Mouse (Mus musculus) adrenal gland, postnatal 4 days (tissue): ENCODE results near the gene Tmem86b. TPM values are rescaled to one million over a fixed set of nuclear protein-coding genes. Genes with fewer than 3 reads are reported as not detected.
"Not testable (repeated sequence)": the region's sequence is repeated elsewhere in the genome, so short reads cannot be mapped to it uniquely, and the experiment has no call there.

Experiments
- DNase-seq, 2 experiments: peaks; one replicate each; pipeline ENCODE4 v3.0.0; 2021 to 2022; ENCODE audit warnings: low spot score in 2 of 2, mixed read lengths in 2 of 2
- total RNA-seq, 2 experiments: library from RNA; stranded (reverse); gene quantifications; 2 replicates each; pipeline ENCODE4 v1.2.3; 2021

Tmem86b gene
- total RNA-seq, 2 experiments from 2014 or later = 12.8 to 16.6 TPM

DNA sequence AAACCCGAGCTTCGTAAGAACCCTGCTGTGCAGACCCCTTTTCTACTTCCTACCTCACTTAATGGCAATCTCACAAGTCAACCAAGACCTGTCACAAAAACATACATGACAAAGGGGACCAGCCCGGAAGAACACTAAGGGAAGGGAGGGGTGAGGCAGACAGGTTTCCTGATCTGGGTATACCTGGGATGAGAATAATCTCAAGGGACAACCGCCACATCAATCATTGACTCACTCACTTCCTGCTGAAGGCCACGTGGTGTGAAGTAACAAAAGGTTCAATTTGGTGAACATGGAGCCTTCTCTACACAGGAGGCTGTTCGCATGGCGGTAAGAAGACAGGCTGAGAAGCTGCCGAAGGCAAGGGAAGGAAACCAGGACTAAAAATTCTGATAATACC lies 20.4 kb upstream of the Tmem86b start:
- no peak for DNase-seq

DNA sequence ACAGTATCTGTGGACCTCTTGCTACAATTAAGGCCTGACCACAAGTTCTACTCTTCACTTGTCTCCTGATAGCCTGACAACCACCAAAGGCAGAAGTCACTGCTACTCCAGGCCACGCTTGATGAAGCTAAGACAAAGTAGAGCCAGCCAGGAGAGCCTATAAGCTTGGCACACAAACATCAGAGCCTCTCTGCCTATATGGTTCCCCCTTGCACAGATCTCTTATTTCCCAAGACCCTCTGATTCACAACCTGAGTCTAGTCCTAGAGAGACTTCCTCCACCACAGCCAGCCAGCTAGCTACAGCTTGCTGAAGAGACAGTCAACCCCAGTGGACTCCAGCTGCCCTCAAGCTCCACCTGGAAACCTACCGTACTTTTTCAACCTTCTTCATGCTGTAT lies 16.8 kb upstream of the Tmem86b start:
- no peak for DNase-seq

DNA sequence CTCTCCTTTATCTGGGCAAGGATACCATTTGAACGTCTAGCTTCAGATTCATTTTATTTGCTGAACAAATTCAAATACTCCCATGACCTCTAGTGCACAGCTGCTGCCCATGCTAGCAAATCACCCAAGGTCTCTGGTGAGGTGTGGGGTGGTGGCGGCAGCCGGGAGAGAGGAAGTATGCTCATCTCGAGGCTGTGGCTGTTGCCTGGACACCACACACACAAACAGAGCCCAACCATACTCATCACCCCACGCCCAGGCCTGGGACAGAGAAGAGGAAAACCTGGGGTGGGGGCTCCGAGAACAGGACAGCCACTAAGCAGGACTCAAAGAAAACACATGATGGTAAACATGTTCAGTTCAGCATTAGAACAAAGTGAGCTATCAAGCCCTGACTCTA lies 16.1 kb upstream of the Tmem86b start:
- no peak for DNase-seq

DNA sequence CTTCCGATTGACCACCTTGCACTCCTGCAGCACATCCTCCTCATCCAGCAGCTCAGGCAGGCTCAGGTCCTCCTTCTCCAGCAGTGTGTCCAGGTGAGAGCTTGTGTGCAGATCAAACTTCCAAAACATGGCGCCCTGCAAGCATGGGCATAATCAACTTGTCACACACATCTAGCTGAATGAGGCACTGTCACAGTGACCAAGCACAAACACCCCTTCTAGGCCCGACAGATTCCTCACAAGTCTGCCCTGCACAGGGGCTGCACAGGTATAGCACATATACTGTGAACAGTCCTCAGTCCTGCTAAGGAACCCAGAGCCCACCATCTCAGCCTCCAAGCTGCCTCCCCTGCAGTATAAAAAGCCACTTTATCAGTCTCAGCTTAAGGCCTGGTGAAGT lies 15.6 kb upstream of the Tmem86b start:
- no peak for DNase-seq

DNA sequence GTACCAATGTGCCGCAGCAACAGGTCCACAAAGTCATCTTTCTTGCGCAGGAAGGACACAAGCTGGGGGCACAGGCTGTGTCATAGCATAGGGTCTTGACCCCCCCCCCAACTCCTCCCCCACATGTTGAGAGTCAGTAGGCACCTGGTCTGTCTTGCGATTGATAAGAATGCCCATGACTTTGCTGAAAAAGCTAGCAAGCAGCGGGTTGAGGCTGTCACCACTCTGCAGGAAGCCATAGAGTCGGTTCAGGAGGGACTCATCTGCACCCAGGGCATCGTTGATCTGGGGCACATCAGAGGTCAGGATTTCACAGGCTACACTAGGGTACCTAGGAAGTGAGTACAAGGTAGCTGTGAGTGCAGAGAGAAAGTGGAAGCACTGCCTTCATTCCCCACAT lies 12.0 kb upstream of the Tmem86b start:
- no peak for DNase-seq

DNA sequence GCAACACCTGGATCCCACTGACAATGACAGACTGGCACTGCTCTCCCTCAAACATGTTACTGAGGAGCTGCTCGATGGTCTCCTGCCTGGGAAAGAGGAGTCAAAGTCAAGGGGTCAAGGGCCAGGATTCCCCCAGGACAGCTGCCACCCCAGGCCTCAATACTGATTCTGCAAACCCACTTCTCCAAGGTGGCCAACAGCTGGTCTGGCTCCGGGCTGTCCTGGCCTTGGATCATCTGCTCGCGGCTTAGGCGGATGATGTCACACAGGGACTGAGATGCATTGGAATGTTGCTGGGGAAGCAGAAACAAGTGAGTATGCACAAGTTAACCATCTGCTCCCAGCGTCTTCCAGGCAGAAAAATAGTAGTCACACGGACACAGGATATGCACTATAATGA lies 10.7 kb upstream of the Tmem86b start:
- DNase-seq = no peak

DNA sequence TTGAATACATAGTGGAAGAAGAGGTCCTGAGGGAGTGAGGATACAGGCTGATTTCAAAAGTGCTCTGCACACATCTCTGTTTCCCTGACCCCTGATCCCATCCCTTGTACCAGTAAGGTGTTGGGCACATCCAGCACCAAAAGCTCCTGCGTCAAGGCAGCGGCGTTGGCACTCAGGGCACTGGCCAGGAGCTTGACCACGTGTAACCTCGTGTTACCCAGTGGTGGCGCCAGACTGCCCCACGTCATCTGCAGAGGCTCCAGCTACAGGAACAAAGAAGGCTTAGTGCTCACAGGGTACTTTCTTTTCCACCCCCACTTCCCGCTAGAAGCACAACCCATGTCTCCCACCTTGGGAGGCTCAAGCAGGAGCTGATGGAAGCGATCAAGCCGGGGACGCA lies 9.9 kb upstream of the Tmem86b start:
- DNase-seq = no peak

DNA sequence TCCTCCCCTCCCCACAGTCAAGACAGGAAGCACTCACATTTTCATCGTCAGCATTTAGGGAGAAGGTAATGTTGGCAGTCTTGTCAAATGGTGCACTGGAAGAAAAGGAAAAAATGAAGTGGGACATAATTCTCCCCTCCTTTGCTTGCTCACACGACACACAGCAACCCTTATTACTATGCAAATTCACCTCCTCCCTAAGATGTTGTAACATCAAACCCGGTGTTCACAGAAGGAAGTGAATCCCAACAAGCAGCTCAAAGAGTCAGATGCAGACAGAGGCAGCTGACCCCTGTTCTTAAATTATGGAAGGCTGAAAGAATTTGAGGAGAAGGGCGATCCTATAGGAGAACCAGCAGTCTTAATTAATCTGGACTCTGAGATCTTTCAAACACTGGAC lies 5.0 kb upstream of the Tmem86b start:
- DNase-seq = no peak

DNA sequence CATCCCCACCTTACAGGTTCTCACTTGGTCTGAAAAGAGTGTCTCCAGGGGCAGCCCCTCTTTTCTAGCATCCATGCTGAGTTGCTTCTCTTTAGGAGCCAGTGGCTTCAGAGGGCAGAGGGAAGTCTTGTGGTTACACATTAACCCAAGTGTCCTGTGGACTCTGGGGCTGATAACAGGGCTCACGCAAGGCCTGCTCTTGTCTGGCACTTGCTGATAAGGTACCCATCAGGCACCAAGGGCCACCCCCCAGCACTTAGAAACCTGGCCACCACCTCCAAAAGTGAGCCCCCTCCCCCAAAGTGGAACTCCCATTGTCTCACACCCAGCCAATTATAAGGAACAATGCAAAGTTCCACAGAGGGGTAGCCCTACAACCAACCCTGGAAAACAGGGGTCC lies 1.0 kb downstream of the Tmem86b start:
- no peak for DNase-seq

DNA sequence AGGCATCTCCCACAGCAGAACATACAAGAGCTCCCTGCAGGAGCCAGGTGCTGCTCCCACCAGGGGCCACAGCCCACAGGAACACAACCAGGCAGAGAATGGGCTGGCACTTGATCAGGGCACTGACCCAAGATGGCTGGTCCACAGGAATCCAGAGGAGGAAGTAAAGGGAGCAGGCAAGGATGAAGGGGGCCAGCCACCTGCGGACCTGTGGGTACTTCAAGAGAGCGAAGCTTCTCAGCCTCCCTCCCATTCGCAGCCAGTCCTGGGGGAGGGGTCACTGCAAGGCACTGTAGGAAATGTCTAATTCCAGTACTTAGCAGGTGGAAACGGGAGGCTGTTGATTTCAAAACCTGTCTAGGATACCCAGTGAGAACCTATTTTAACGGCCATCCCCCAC lies 1.6 kb downstream of the Tmem86b start:
- DNase-seq = no peak

DNA sequence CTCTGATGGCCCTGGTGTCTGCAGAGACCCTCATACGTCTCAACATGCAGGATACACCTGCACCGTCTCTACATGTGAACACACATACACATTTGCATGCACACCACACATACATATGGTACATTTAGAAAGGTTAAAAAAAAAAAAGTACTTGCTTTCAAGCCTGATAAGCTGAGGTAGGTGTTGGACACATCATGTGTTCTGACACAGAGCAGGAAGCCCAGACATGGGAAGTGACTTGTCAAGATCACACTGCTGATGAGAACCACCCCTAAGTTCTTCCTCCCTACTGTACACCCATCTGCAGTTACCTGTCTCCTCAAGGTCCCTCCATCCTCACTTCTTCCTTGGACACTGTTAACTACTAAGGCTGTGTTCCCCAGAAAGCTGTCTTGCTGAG lies 5.3 kb downstream of the Tmem86b start:
- no peak for DNase-seq

DNA sequence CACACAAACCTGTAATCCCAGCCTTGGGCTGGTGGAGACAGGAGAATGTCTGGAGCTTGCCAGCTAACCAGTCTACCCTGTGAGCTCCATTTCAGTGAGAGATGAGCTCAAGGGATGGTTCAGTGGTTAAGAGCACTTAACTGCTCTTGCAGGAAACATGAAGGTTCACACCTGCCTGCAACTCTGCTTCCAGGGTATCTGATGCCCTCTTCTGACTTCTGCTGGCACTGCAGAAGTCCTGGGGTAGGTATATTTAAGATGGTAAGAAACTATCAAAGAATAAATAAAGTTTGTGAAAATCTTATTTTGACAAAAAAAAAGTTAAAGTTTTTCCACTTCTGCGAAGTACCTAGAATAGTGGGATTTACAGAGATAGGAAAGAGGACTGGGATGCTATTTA lies 6.9 kb downstream of the Tmem86b start:
- no peak for DNase-seq

DNA sequence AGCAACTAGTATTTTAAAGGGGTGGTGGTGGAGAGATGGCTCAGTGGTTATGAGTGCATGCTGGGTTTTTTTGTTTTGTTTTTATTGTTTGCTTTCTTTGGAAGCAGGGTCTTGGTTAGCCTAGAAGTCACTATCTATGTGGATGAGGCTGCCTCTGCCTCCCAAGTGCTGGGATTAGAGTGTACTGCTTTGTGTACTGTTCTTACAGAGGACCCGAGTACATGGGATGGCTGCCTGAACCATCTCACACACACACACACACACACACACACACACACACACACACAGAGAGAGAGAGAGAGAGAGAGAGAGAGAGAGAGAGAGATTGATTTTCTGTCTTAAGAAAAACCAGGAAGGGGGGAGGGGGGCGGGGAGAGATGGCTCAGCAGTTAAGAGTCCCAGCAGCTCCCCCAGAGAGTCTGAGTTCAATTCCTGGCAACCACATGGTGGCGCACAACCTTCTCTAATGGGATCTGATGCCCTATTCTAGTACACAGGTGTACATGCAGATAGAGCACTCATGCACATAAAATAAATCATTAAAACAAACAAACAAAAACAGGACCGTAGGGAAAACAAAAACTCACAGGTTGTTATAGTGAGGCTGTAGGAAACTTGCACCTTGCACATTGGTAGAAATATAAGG lies 7.6 kb downstream of the Tmem86b start:
- DNase-seq = no peak

DNA sequence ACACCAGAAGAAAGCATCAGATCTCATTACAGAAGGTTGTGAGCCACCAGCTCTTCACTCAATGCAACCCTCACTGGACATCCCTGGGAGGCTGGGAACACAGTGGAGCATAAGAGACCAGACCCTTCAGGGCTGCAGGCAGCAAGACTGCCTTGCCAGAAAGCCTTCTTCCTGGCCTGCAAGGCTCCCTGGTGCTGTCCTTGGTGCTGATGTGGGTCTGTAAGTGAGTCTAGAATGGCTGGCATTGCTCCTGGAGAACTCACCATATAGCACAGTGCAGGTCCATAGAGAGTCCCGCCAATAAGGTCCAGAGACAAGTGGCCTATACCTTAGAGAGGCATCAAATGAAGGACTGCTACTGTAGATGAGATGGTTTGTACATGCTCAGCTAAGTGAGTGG lies 11.2 kb downstream of the Tmem86b start:
- peak in 1 of 2 experiments; percentile 17 for DNase-seq

DNA sequence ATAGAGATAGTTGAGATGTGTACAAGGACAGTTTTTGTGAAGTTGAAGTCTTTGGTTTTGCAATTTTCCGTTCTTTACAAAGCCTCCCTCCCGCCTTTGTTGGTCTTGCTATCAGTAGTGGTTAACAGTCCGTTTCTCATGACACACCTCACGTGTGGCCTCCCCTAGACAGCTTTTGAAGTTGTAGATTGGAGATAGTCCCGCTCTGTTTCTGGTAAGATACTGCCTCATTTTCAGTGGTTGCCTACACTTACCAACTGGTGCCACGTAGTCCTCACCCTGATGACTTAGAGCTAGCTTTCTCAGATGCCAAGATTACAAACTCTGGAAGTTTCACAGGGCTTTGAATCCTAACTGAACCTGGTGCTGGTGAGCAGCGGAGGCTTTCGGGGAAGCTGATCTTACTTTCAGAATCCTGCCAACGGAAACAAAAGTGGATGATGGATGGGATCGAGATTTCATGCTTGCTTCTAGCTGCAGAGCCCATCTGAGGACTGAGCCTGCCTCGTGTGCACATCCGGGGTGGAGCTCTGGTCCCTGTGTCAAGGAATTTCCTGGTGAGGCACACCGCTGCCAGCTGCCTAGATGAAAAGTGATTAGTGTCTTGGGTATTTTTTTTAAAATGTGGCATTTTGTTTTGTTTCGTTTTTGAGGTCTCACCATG lies 17.4 kb downstream of the Tmem86b start:
- DNase-seq = no peak

DNA sequence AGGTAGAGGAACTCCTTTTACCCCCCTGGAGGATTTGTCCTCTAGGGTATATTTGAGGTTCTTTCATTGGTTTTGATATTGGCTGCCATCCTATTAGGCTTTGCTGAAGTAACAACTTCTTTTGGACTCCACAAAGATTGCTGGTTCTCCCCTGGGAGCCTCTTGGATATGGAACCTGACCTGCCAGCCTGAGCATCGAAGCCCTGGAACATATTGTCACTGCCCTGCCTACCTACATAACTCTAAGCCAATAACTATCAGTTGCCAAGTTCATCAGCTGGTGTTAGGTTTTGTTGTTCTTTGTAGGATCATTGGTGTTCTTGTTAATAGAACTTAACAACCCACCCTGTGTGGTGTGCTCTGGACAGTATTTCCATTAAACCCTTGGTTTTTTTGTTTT lies 18.3 kb downstream of the Tmem86b start:
- no peak for DNase-seq

DNA sequence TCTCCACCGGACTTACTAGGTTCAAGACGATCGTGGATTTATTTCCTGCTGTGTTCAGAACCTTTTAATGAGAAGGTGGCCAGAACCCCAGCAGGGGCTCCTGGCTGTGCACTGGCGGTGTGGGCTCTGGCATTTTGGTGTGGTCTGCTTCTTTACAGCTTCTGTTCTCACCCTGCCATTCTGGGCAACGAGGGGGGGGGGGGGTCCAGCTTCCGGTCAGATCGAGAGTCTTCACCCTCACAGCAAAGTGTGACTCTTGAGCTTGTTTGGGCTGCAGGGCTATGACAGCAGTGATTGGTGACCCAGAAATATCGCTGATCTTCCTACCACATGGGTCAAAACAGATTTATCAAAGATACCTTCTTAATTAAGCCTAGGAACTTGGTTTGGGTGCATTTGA lies 18.8 kb downstream of the Tmem86b start:
- DNase-seq = no peak

DNA sequence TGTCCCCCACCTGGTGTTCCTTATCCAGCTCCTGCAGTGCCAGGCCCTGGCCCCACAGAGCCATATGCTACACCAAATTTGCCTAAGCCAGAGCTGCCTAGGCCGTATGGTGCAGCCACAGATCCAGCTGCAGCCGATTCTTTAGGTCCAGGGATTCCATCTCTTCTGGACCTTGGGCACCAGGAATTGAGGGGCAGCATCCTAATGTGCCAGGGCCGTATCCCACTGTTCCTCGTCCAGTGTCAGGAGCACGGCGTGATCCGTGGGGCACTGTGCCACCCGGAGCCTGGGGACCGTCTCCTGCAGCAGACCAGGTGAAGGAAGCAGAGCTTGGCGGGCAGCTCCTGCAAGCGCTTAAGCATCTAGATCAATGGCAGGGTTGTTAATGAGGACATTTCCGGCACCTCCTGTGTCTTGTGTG lies 19.3 kb downstream of the Tmem86b start:
- DNase-seq = no peak

DNA sequence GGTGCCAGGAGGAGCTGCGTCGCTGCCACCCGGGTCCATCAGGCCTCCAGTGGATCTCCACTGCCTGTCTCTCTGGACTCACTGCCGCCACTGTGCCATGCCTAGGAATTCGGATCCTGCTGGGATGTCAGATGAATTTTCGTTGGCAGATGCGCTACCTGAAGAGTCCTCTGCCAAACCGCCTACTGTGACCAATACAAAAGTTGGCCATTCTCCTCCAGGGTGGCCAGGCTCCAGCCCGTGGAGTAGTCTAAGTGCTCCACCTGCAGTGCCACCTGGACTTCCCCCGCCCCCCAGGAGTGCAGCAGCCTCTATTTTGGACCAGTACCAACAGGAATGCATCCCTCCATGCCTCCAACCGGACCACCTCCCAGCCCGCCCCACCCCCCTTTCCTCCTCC lies 19.7 kb downstream of the Tmem86b start:
- DNase-seq = no peak

DNA sequence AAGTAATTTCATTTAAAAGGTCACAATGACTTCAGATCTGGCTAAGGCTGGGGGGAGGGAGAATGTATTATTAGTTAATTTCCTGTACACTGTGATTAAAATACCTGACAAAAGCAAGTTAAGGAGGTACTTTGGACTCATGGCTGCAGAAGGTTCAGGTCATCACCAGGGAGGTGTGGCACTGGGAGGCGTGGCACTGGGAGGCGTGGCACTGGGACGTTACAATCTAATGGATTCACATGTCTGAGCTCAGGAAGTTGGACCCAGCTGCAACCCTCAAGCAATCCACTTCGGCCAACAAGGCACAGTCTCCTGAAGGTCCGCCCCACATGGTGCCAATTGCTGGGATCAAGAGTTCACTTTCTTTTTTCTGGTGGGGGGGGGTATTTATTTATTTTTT lies 23.2 kb downstream of the Tmem86b start:
- DNase-seq = no peak

DNA sequence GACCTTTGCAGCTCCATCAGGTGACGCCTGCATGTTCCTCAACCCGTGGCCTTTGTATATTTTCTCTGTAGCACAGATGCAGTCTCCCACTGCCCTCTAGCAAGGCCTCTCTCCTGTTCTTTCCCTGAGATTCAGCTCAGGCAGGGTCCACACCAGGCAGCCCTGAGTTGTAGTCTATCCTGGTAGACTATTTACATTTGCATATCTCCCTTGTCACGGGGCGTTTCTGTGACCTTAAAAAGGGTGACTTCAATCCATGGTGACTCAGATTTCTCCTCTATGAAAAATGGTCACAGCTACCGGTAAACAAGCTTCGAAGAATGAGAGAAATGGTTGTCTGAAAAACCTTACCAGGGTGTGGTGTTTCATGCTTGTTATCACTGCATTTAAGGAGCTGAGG lies 27.3 kb downstream of the Tmem86b start, which contains the start of gene Ptprh:
Gene Ptprh (minus strand): TSS at position 169 of the 400 bp plus-strand sequence.
- DNase-seq = no peak

DNA sequence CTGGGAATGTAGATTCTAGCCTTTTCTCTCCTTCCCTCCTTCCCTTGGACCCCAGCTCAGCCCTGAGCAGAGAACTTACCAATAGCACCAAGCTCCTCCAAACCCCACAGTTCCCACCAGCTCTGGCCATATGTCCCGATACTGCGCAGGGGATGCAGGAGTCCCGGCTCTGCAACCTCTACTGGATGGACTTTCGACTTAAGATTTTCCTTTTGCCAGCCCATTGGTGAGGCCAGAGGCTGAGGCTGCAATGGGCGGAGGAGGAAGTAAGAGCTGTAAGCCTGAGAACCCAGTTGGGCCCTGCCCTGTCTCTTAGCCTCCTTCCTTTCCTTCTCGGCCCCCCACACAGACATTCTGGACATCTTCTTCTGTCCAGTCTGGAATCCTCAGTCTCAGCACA lies 28.3 kb downstream of the Tmem86b start:
- DNase-seq = no peak

DNA sequence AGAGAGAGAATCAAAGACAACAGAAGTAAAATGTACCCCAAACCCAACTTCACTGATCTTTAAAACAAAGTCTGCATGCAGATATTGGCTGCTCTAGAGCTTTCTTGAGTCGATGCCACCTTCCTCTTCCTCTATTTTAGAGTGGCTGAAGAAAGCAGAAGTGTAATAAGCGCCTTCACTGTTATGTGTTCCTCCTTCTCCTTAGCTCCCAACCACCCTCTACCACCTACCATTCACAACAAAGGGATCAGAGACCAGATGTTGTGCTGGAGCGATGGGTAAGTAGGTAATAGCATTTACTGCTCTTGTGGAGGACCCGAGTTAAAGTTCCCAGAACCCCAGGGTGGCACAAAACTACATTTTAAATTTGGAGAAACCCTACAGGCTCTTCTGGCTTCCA lies 34.2 kb downstream of the Tmem86b start:
- not testable (repeated sequence) for DNase-seq
